ENCODE assay signal across 14 mouse cellular contexts in genomic region chr11:96306908-96307269, GRCm38 (mm10). TPM values are rescaled to one million over a fixed set of nuclear protein-coding genes. Genes with fewer than 3 reads are reported as not detected.
DNase-seq lines count a peak whose midpoint lies in the region; ATAC-seq and TF ChIP-seq lines count a peak whose summit lies in the region.
"Had no signal": no experiment of that assay in that cellular context is flagged by ENCODE, and none has a peak within 500 bp of the region (broad histone marks: within the 10 kb centered on the region; RNA-seq: fewer than 3 reads in every experiment).

No protein-coding gene starts in this region.

- peak overlapping the region; percentile 47 for H3K4me3 ChIP-seq in hindbrain, embryonic 15.5 days
- peak overlapping the region; percentile 80 for H3K4me3 ChIP-seq in kidney, embryonic 15.5 days (replicated peaks)
- peak overlapping the region; percentile 99 for H3K4me3 ChIP-seq in neural tube, embryonic 12.5 days
- H3K4me3 ChIP-seq in left cerebral cortex, adult 2 months: no peak overlapping the region
- no peak overlapping the region for H3K4me3 ChIP-seq in midbrain, postnatal 0 days (ENCODE audit: low read depth, low read length)
- H3K4me3 ChIP-seq: embryonic facial prominence, embryonic 15.5 days had no signal

- DNase-seq in embryo, embryonic 10 days (ENCODE audit: low spot score): peak; percentile 84
- DNase-seq in embryo, embryonic 9.5 days (ENCODE audit: extremely low spot score): no peak
- DNase-seq in left cerebral cortex, adult 2 months (ENCODE audit: extremely low spot score in 1 of 2, low spot score in 2 of 2): no peak
- no peak for DNase-seq in frontal cortex, adult 2 months (ENCODE audit: extremely low spot score in 1 of 2, low spot score in 1 of 2)
- DNase-seq in midbrain, postnatal 0 days (ENCODE audit: low spot score): no peak
- DNase-seq: cerebellum, postnatal 10 days; lung, postnatal 36 days had no signal

- H3K4me1 ChIP-seq in hindbrain, embryonic 15.5 days (replicated peaks): peaks cover 8% of the 10 kb centered on the region
- peaks cover 84% of the 10 kb centered on the region for H3K4me1 ChIP-seq in kidney, embryonic 15.5 days
- H3K4me1 ChIP-seq in neural tube, embryonic 12.5 days: peaks cover 65% of the 10 kb centered on the region
- H3K4me1 ChIP-seq in midbrain, postnatal 0 days (ENCODE audit: insufficient read depth, low read length): no peaks in the 10 kb centered on the region

- 8% methylated on average over 13 of the region's 13 CpGs for WGBS in hindbrain, embryonic 15.5 days
- 8% methylated on average over 13 of the region's 13 CpGs for WGBS in kidney, embryonic 15.5 days
- 2% methylated on average over 13 of the region's 13 CpGs for WGBS in neural tube, embryonic 12.5 days
- WGBS in midbrain, postnatal 0 days: 5% methylated on average over 13 of the region's 13 CpGs

- peak overlapping the region; percentile 54 for H3K9ac ChIP-seq in hindbrain, embryonic 15.5 days
- peak overlapping the region; percentile 96 for H3K9ac ChIP-seq in kidney, embryonic 15.5 days
- H3K9ac ChIP-seq in neural tube, embryonic 12.5 days: peak overlapping the region; percentile 100
- H3K9ac ChIP-seq in midbrain, postnatal 0 days (replicated peaks; ENCODE audit: low read length, poor library complexity, severe bottlenecking): no peak overlapping the region
- H3K9ac ChIP-seq: embryonic facial prominence, embryonic 15.5 days had no signal

- no peaks in the 10 kb centered on the region for H3K36me3 ChIP-seq in hindbrain, embryonic 15.5 days
- H3K36me3 ChIP-seq in kidney, embryonic 15.5 days: peaks cover 11% of the 10 kb centered on the region; the same call in 1 of the 2 replicates
- H3K36me3 ChIP-seq in neural tube, embryonic 12.5 days: peaks cover 13% of the 10 kb centered on the region
- no peaks in the 10 kb centered on the region for H3K36me3 ChIP-seq in midbrain, postnatal 0 days (ENCODE audit: insufficient read depth, low read length)
- H3K36me3 ChIP-seq: embryonic facial prominence, embryonic 15.5 days had no signal

- intact Hi-C loops in left cerebral cortex, adult 2 months (cut with DNase I): no loop called here

- H3K4me2 ChIP-seq in hindbrain, embryonic 15.5 days: peak overlapping the region; percentile 59
- peak overlapping the region; percentile 90 for H3K4me2 ChIP-seq in kidney, embryonic 15.5 days
- peak overlapping the region; percentile 100 for H3K4me2 ChIP-seq in neural tube, embryonic 12.5 days (replicated peaks)
- H3K4me2 ChIP-seq in midbrain, postnatal 0 days (ENCODE audit: low read depth, low read length, poor library complexity, severe bottlenecking): no peak overlapping the region
- H3K4me2 ChIP-seq: embryonic facial prominence, embryonic 15.5 days; heart, embryonic 11.5 days had no signal

- H3K27ac ChIP-seq in hindbrain, embryonic 15.5 days (replicated peaks): peak overlapping the region; percentile 96
- H3K27ac ChIP-seq in kidney, embryonic 15.5 days: peak overlapping the region; percentile 100
- peak overlapping the region; percentile 99 for H3K27ac ChIP-seq in neural tube, embryonic 12.5 days
- no peak overlapping the region for H3K27ac ChIP-seq in left cerebral cortex, adult 2 months
- no peak overlapping the region for H3K27ac ChIP-seq in midbrain, postnatal 0 days (ENCODE audit: low read depth, low read length)
- H3K27ac ChIP-seq: embryonic facial prominence, embryonic 15.5 days had no signal

- H3K27me3 ChIP-seq in hindbrain, embryonic 15.5 days: peaks cover 75% of the 10 kb centered on the region
- H3K27me3 ChIP-seq in kidney, embryonic 15.5 days: no peaks in the 10 kb centered on the region
- H3K27me3 ChIP-seq in neural tube, embryonic 12.5 days (replicated peaks): no peaks in the 10 kb centered on the region
- H3K27me3 ChIP-seq in midbrain, postnatal 0 days (ENCODE audit: insufficient read depth, low read length): peaks cover 99% of the 10 kb centered on the region

- H3K9me3 ChIP-seq in hindbrain, embryonic 15.5 days: no peaks in the 10 kb centered on the region
- H3K9me3 ChIP-seq in kidney, embryonic 15.5 days (replicated peaks): no peaks in the 10 kb centered on the region
- no peaks in the 10 kb centered on the region for H3K9me3 ChIP-seq in neural tube, embryonic 12.5 days
- H3K9me3 ChIP-seq in midbrain, postnatal 0 days (ENCODE audit: low read length): no peaks in the 10 kb centered on the region
- H3K9me3 ChIP-seq: embryonic facial prominence, embryonic 15.5 days had no signal

- no peak for ATAC-seq in hindbrain, embryonic 15.5 days (ENCODE audit: low FRiP score, low read depth)
- peak; percentile 86 for ATAC-seq in kidney, embryonic 15.5 days (replicated peaks; ENCODE audit: low FRiP score)
- peak; percentile 63 for ATAC-seq in neural tube, embryonic 12.5 days (ENCODE audit: low FRiP score, low read depth)
- no peak for ATAC-seq in midbrain, postnatal 0 days (ENCODE audit: low FRiP score)
- ATAC-seq: inflammation-experienced regulatory T-cells, adult 6 months had no signal

- TF ChIP-seq CTCF in left cerebral cortex, adult 2 months (IDR thresholded peaks at IDR 0.05): no peak
- no peak for TF ChIP-seq CTCF in midbrain, postnatal 0 days (IDR thresholded peaks at IDR 0.05)

RNA-seq across cellular contexts. Expression of gene Hoxb5, which starts 3.8 kb away (rescaled TPM):
- 115 and 140 TPM in 2 replicates for polyA plus RNA-seq in hindbrain, embryonic 15.5 days (2015; fragmentation: Nextera tagmentation; extraction: Ambion mirVana)
- 18.8 and 20.2 TPM in 2 replicates for polyA plus RNA-seq in kidney, embryonic 15.5 days (2015; fragmentation: Nextera tagmentation; extraction: Ambion mirVana)
- polyA plus RNA-seq in neural tube, embryonic 12.5 days (2016; fragmentation: Nextera tagmentation; extraction: Ambion mirVana): 79.2 and 94.7 TPM in 2 replicates
- total RNA-seq in left cerebral cortex, adult 2 months (2021): not detected
- 0.11 TPM in 1 of 2 replicates, not detected in the other for polyA plus RNA-seq in frontal cortex, adult 2 months (2012; rRNA removed)
- total RNA-seq in midbrain, postnatal 0 days (2014; rRNA removed): 1.5 TPM in 1 of 2 replicates, not detected in the other
- not detected in 2 replicates for polyA plus RNA-seq in midbrain, postnatal 0 days (2015; fragmentation: Nextera tagmentation; extraction: Ambion mirVana)
- total RNA-seq: left cerebral cortex, postnatal 10 days had no signal
- polyA plus RNA-seq: embryonic facial prominence, embryonic 15.5 days; inflammation-experienced regulatory T-cells, adult 6 months had no signal

RNA-seq across cellular contexts. Expression of gene Hoxb4, which starts 11.2 kb away (rescaled TPM):
- polyA plus RNA-seq in hindbrain, embryonic 15.5 days (2015; fragmentation: Nextera tagmentation; extraction: Ambion mirVana): 3.5 and 3.8 TPM in 2 replicates
- polyA plus RNA-seq in kidney, embryonic 15.5 days (2015; fragmentation: Nextera tagmentation; extraction: Ambion mirVana): 6.4 and 7.1 TPM in 2 replicates
- 10.2 and 15.1 TPM in 2 replicates for polyA plus RNA-seq in neural tube, embryonic 12.5 days (2016; fragmentation: Nextera tagmentation; extraction: Ambion mirVana)
- total RNA-seq in left cerebral cortex, adult 2 months (2021): not detected
- polyA plus RNA-seq in frontal cortex, adult 2 months (2012; rRNA removed): 0.04 TPM in 1 of 2 replicates, not detected in the other
- total RNA-seq in midbrain, postnatal 0 days (2014; rRNA removed): 0.09 and 0.66 TPM in 2 replicates
- not detected in 2 replicates for polyA plus RNA-seq in midbrain, postnatal 0 days (2015; fragmentation: Nextera tagmentation; extraction: Ambion mirVana)
- total RNA-seq: left cerebral cortex, postnatal 10 days had no signal

RNA-seq across cellular contexts. Expression of gene Hoxb6, which starts 14.6 kb away (rescaled TPM):
- polyA plus RNA-seq in hindbrain, embryonic 15.5 days (2015; fragmentation: Nextera tagmentation; extraction: Ambion mirVana): 52.1 and 66.7 TPM in 2 replicates
- 47.1 and 49.1 TPM in 2 replicates for polyA plus RNA-seq in kidney, embryonic 15.5 days (2015; fragmentation: Nextera tagmentation; extraction: Ambion mirVana)
- polyA plus RNA-seq in neural tube, embryonic 12.5 days (2016; fragmentation: Nextera tagmentation; extraction: Ambion mirVana): 145 and 151 TPM in 2 replicates
- not detected for total RNA-seq in left cerebral cortex, adult 2 months (2021)
- polyA plus RNA-seq in frontal cortex, adult 2 months (2012; rRNA removed): not detected in 2 replicates
- 0.22 TPM in 1 of 2 replicates, not detected in the other for total RNA-seq in midbrain, postnatal 0 days (2014; rRNA removed)
- polyA plus RNA-seq in midbrain, postnatal 0 days (2015; fragmentation: Nextera tagmentation; extraction: Ambion mirVana): not detected in 2 replicates
- total RNA-seq: left cerebral cortex, postnatal 10 days had no signal
- polyA plus RNA-seq: embryonic facial prominence, embryonic 15.5 days; inflammation-experienced regulatory T-cells, adult 6 months had no signal

RNA-seq across cellular contexts. Expression of gene Hoxb3, which starts 16.2 kb away (rescaled TPM):
- polyA plus RNA-seq in hindbrain, embryonic 15.5 days (2015; fragmentation: Nextera tagmentation; extraction: Ambion mirVana): 12.8 and 13.2 TPM in 2 replicates
- polyA plus RNA-seq in kidney, embryonic 15.5 days (2015; fragmentation: Nextera tagmentation; extraction: Ambion mirVana): 4.4 and 4.5 TPM in 2 replicates
- 21.2 and 26.5 TPM in 2 replicates for polyA plus RNA-seq in neural tube, embryonic 12.5 days (2016; fragmentation: Nextera tagmentation; extraction: Ambion mirVana)
- total RNA-seq in left cerebral cortex, adult 2 months (2021): not detected
- not detected in 2 replicates for polyA plus RNA-seq in frontal cortex, adult 2 months (2012; rRNA removed)
- 0.94 and 9.2 TPM in 2 replicates for total RNA-seq in midbrain, postnatal 0 days (2014; rRNA removed)
- not detected in 2 replicates for polyA plus RNA-seq in midbrain, postnatal 0 days (2015; fragmentation: Nextera tagmentation; extraction: Ambion mirVana)
- total RNA-seq: left cerebral cortex, postnatal 10 days had no signal

RNA-seq across cellular contexts. Expression of gene Hoxb7, which starts 20.5 kb away (rescaled TPM):
- 26.5 and 33.6 TPM in 2 replicates for polyA plus RNA-seq in hindbrain, embryonic 15.5 days (2015; fragmentation: Nextera tagmentation; extraction: Ambion mirVana)
- polyA plus RNA-seq in kidney, embryonic 15.5 days (2015; fragmentation: Nextera tagmentation; extraction: Ambion mirVana): 58.5 and 62.7 TPM in 2 replicates
- polyA plus RNA-seq in neural tube, embryonic 12.5 days (2016; fragmentation: Nextera tagmentation; extraction: Ambion mirVana): 97.1 and 101 TPM in 2 replicates
- total RNA-seq in left cerebral cortex, adult 2 months (2021): not detected
- not detected in 2 replicates for polyA plus RNA-seq in frontal cortex, adult 2 months (2012; rRNA removed)
- total RNA-seq in midbrain, postnatal 0 days (2014; rRNA removed): 0.19 TPM in 1 of 2 replicates, not detected in the other
- polyA plus RNA-seq in midbrain, postnatal 0 days (2015; fragmentation: Nextera tagmentation; extraction: Ambion mirVana): not detected in 2 replicates
- total RNA-seq: left cerebral cortex, postnatal 10 days had no signal
- polyA plus RNA-seq: embryonic facial prominence, embryonic 15.5 days; inflammation-experienced regulatory T-cells, adult 6 months had no signal

Comparison
In these comparisons a context has a peak if more than half of its experiments do, and no peak if none do; other contexts are left out.
1. ATAC-seq: peak in kidney, embryonic 15.5 days (single experiment) and neural tube, embryonic 12.5 days (single experiment); none in hindbrain, embryonic 15.5 days (single experiment) and midbrain, postnatal 0 days (single experiment).
2. H3K27ac ChIP-seq: peak in hindbrain, embryonic 15.5 days (single experiment), kidney, embryonic 15.5 days (single experiment) and neural tube, embryonic 12.5 days (single experiment); none in left cerebral cortex, adult 2 months (single experiment) and midbrain, postnatal 0 days (single experiment).
3. H3K4me3 ChIP-seq: peak in hindbrain, embryonic 15.5 days (single experiment), kidney, embryonic 15.5 days (single experiment) and neural tube, embryonic 12.5 days (single experiment); none in left cerebral cortex, adult 2 months (single experiment) and midbrain, postnatal 0 days (single experiment).
4. RNA of gene Hoxb5, which starts 3.8 kb away (polyA plus RNA-seq): 115 to 140 TPM in hindbrain, embryonic 15.5 days, 79.2 to 94.7 TPM in neural tube, embryonic 12.5 days and 18.8 to 20.2 TPM in kidney, embryonic 15.5 days; not detected in midbrain, postnatal 0 days and 0.11 TPM in frontal cortex, adult 2 months; every median in the first group is over 10 times any median in the second.
5. RNA of gene Hoxb6, which starts 14.6 kb away (polyA plus RNA-seq): 145 to 151 TPM in neural tube, embryonic 12.5 days, 52.1 to 66.7 TPM in hindbrain, embryonic 15.5 days and 47.1 to 49.1 TPM in kidney, embryonic 15.5 days; not detected in frontal cortex, adult 2 months and not detected in midbrain, postnatal 0 days; every median in the first group is over 10 times any median in the second.